Mouse (Mus musculus) stomach, postnatal 0 days (tissue): Measurements from ENCODE around the gene Dda1.

ENCODE experiments used
- CTCF ChIP-seq: IDR thresholded peaks from 2 replicates; pipeline ENCODE4 v1.5.1; 2016; ENCODE audit warnings: antibody characterized with exemption, low read depth, mild to moderate bottlenecking, moderate library complexity
- EP300 ChIP-seq: optimal IDR thresholded peaks from 2 replicates; pipeline ENCODE3; 2016; ENCODE audit warnings: antibody characterized with exemption

DNA sequence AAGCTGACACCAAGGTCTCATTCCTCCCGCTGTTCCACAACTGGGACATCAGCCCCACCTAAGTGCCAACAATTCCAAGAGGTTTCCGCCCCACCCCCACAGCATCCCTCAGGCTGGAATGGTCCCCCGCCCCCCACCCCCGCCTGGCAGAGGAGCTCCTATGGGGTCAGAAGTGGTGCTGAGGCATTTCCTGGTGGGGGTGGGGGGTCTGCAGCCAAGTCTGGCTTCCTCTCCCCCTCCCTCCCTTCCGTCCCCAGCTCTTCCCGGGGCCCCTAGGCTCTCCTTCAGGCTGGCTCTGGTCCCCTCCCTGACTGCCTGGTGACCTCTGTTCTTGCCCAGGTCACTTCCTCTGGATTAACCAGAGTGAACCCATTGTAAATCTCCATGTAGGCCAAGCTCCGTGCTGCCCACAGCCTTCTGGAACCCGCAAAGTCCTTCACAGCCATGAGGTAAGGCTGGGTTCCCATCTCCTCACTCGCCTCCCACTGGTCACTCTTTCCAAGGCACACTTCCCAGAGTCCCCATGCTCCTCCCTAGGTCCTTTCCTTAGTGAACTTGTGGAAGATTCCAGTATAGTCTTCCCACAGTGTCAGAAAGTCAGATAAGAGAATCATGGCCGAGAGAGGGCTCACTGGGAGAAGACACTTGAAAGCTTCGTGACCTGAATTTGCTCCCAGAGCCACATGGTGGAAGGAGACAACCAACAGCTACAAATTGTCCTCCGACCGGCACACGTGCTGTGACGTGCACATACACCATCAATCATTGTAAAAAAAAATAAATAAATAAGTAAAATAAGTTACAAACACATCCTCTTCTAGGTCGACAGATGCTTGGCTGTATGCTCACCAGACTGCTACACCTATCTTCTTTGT is 30.1 kb downstream of the Dda1 start:
- TF ChIP-seq CTCF (no peak), EP300 (no peak)
